ENCODE assay signal across 30 mouse cellular contexts in genomic region chr2:133480870-133481269, GRCm38 (mm10).
DNase-seq lines count a peak whose midpoint lies in the region; ATAC-seq and TF ChIP-seq lines count a peak whose summit lies in the region.
"Had no signal": no experiment of that assay in that cellular context is flagged by ENCODE, and none has a peak within 500 bp of the region (broad histone marks: within the 10 kb centered on the region; RNA-seq: fewer than 3 reads in every experiment).

No protein-coding gene starts in this region.

- TF ChIP-seq CTCF in liver, adult 2 months (IDR thresholded peaks at IDR 0.05; ENCODE audit: low read depth, low read length) = no peak
- TF ChIP-seq CTCF in stomach, postnatal 0 days (IDR thresholded peaks at IDR 0.05; ENCODE audit: low read depth) = no peak

- no peak for ATAC-seq in liver, embryonic 12.5 days
- ATAC-seq in intestine, embryonic 16.5 days = peak; percentile 97
- ATAC-seq in stomach, postnatal 0 days (ENCODE audit: low FRiP score, low TSS enrichment) = peak; percentile 61; the same call in 1 of the 2 replicates
- ATAC-seq: activated CD4-positive, CD25-positive, alpha-beta regulatory T cell, adult 4 months; forebrain, embryonic 16.5 days; midbrain, embryonic 16.5 days had no signal

- peaks cover 6% of the 10 kb centered on the region for H3K4me1 ChIP-seq in liver, adult 2 months (ENCODE audit: control insufficient read depth, insufficient read depth, low read length)
- no peaks in the 10 kb centered on the region; the same call in 1 of the 2 replicates for H3K4me1 ChIP-seq in liver, embryonic 12.5 days
- peaks cover 3% of the 10 kb centered on the region for H3K4me1 ChIP-seq in intestine, embryonic 16.5 days (ENCODE audit: control insufficient read depth, insufficient read depth, low read length)
- no peaks in the 10 kb centered on the region for H3K4me1 ChIP-seq in stomach, postnatal 0 days (replicated peaks; ENCODE audit: control insufficient read depth, insufficient read depth)
- H3K4me1 ChIP-seq: embryonic facial prominence, embryonic 13.5 days; forebrain, embryonic 10.5 days; hindbrain, embryonic 13.5 days; limb, embryonic 12.5 days had no signal

- H3K79me2 ChIP-seq in liver, adult 2 months (ENCODE audit: control insufficient read depth, insufficient read depth, low read length) = no peaks in the 10 kb centered on the region
- H3K79me2 ChIP-seq in macrophage (ENCODE audit: inconsistent target) = no peaks in the 10 kb centered on the region

- TF ChIP-seq EP300 in stomach, postnatal 0 days (optimal IDR thresholded peaks at IDR 0.05) = no peak

- H3K27ac ChIP-seq in liver, adult 2 months (replicated peaks; ENCODE audit: insufficient read depth, low read depth, low read length) = peak overlapping the region; percentile 44
- H3K27ac ChIP-seq in liver, embryonic 12.5 days = no peak overlapping the region
- peak overlapping the region; percentile 35 for H3K27ac ChIP-seq in intestine, embryonic 16.5 days (ENCODE audit: low read length)
- peak overlapping the region; percentile 90 for H3K27ac ChIP-seq in macrophage
- 0 out of 2 replicates have a peak overlapping the region, but pooled peaks have one; percentile 35 for H3K27ac ChIP-seq in stomach, postnatal 0 days (replicated peaks)
- H3K27ac ChIP-seq: embryonic facial prominence, embryonic 13.5 days; forebrain, embryonic 10.5 days; hindbrain, embryonic 13.5 days; layer of hippocampus, adult 2 months; left cerebral cortex, adult 2 months; limb, embryonic 12.5 days had no signal

- DNase-seq in liver, adult 2 months (ENCODE audit: extremely low read depth, low read depth, low spot score) = peak; percentile 74
- no peak for DNase-seq in stomach, postnatal 0 days (ENCODE audit: low spot score)
- no peak for DNase-seq in urinary bladder, adult 18-20 months (ENCODE audit: low spot score in 2 of 2)
- DNase-seq in frontal cortex, postnatal 25 days (ENCODE audit: low spot score in 2 of 2) = no peak
- no peak for DNase-seq in frontal cortex, postnatal 10 days (ENCODE audit: low spot score in 2 of 2)
- DNase-seq: adrenal gland, adult 2 months; adrenal gland, postnatal 36 days; gastrocnemius, postnatal 25 days; heart, postnatal 4 days; kidney, adult 2 months; kidney, postnatal 36 days; lung, adult 2 months; lung, postnatal 10 days; thymus, adult 18-20 months; thymus, postnatal 25 days had no signal

- no peak overlapping the region for H3K9ac ChIP-seq in liver, adult 2 months (ENCODE audit: low read depth, low read length)
- H3K9ac ChIP-seq in liver, embryonic 12.5 days = no peak overlapping the region
- no peak overlapping the region for H3K9ac ChIP-seq in intestine, embryonic 16.5 days (ENCODE audit: low read depth, low read length)
- H3K9ac ChIP-seq in stomach, postnatal 0 days (ENCODE audit: low read length) = no peak overlapping the region
- H3K9ac ChIP-seq: embryonic facial prominence, embryonic 13.5 days; heart, embryonic 12.5 days; hindbrain, embryonic 13.5 days; limb, embryonic 12.5 days had no signal

- H3K27me3 ChIP-seq in liver, adult 2 months (ENCODE audit: control insufficient read depth, insufficient read depth, low read length) = no peaks in the 10 kb centered on the region
- no peaks in the 10 kb centered on the region for H3K27me3 ChIP-seq in liver, embryonic 12.5 days (replicated peaks)
- H3K27me3 ChIP-seq in intestine, embryonic 16.5 days (replicated peaks; ENCODE audit: control insufficient read depth, insufficient read depth, low read length) = no peaks in the 10 kb centered on the region
- no peaks in the 10 kb centered on the region for H3K27me3 ChIP-seq in stomach, postnatal 0 days (ENCODE audit: control insufficient read depth, insufficient read depth, low read length)
- H3K27me3 ChIP-seq: CH12.LX; embryonic facial prominence, embryonic 13.5 days; heart, embryonic 12.5 days; hindbrain, embryonic 13.5 days; limb, embryonic 12.5 days had no signal

- 15% methylated on average over 3 of the region's 3 CpGs for WGBS in liver, adult 2 months
- WGBS in liver, embryonic 12.5 days (ENCODE audit: insufficient replicate concordance) = 40% methylated on average over 3 of the region's 3 CpGs
- 67% methylated on average over 3 of the region's 3 CpGs for WGBS in intestine, embryonic 16.5 days
- WGBS in macrophage (ENCODE audit: missing documents) = 63% methylated on average over 3 of the region's 3 CpGs
- 65% methylated on average over 3 of the region's 3 CpGs for WGBS in stomach, postnatal 0 days

- no peak for TF ChIP-seq POLR2A in liver, adult 2 months (IDR thresholded peaks at IDR 0.05; ENCODE audit: extremely low read depth, insufficient read depth, low read length)

- H3K9me3 ChIP-seq in liver, embryonic 12.5 days (replicated peaks) = no peaks in the 10 kb centered on the region
- no peaks in the 10 kb centered on the region for H3K9me3 ChIP-seq in intestine, embryonic 16.5 days (ENCODE audit: control insufficient read depth, low read length)
- no peaks in the 10 kb centered on the region for H3K9me3 ChIP-seq in stomach, postnatal 0 days (ENCODE audit: control insufficient read depth, low read length)
- H3K9me3 ChIP-seq: embryonic facial prominence, embryonic 13.5 days; forebrain, embryonic 10.5 days; heart, embryonic 12.5 days; hindbrain, embryonic 13.5 days; limb, embryonic 12.5 days had no signal

- H3K4me3 ChIP-seq in liver, adult 2 months (ENCODE audit: insufficient read depth, low read depth, low read length) = no peak overlapping the region
- H3K4me3 ChIP-seq in liver, embryonic 12.5 days = no peak overlapping the region
- H3K4me3 ChIP-seq in intestine, embryonic 16.5 days (ENCODE audit: low read length) = no peak overlapping the region
- H3K4me3 ChIP-seq in macrophage (ENCODE audit: inconsistent target) = no peak overlapping the region
- H3K4me3 ChIP-seq in stomach, postnatal 0 days (ENCODE audit: low read depth, low read length) = no peak overlapping the region
- H3K4me3 ChIP-seq: embryonic facial prominence, embryonic 13.5 days; forebrain, embryonic 10.5 days; heart, embryonic 12.5 days; hindbrain, embryonic 13.5 days; layer of hippocampus, adult 2 months; left cerebral cortex, adult 2 months; limb, embryonic 12.5 days had no signal

- no peaks in the 10 kb centered on the region for H3K36me3 ChIP-seq in liver, adult 2 months (ENCODE audit: control insufficient read depth, insufficient read depth, low read length)
- no peaks in the 10 kb centered on the region for H3K36me3 ChIP-seq in liver, embryonic 12.5 days
- H3K36me3 ChIP-seq in intestine, embryonic 16.5 days (ENCODE audit: control insufficient read depth, insufficient read depth, low read length) = no peaks in the 10 kb centered on the region
- H3K36me3 ChIP-seq in macrophage (ENCODE audit: inconsistent target) = no peaks in the 10 kb centered on the region
- no peaks in the 10 kb centered on the region for H3K36me3 ChIP-seq in stomach, postnatal 0 days (ENCODE audit: control insufficient read depth, insufficient read depth, low read length)
- H3K36me3 ChIP-seq: embryonic facial prominence, embryonic 13.5 days; forebrain, embryonic 10.5 days; heart, embryonic 12.5 days; hindbrain, embryonic 13.5 days; limb, embryonic 12.5 days had no signal

- no peak overlapping the region for H3K4me2 ChIP-seq in liver, embryonic 12.5 days
- H3K4me2 ChIP-seq in intestine, embryonic 16.5 days (ENCODE audit: low read depth, low read length) = peak overlapping the region; percentile 20; the same call in 1 of the 2 replicates
- H3K4me2 ChIP-seq in stomach, postnatal 0 days (replicated peaks; ENCODE audit: low read depth) = no peak overlapping the region
- H3K4me2 ChIP-seq: embryonic facial prominence, embryonic 13.5 days; heart, embryonic 12.5 days; hindbrain, embryonic 13.5 days; limb, embryonic 12.5 days; midbrain, embryonic 11.5 days had no signal
